ENCODE assay signal across 14 mouse cellular contexts in genomic region chr5:121827876-121828275, GRCm38 (mm10). TPM values are rescaled to one million over a fixed set of nuclear protein-coding genes. Genes with fewer than 3 reads are reported as not detected.
DNase-seq lines count a peak whose midpoint lies in the region; ATAC-seq lines count a peak whose summit lies in the region.
"Had no signal": no experiment of that assay in that cellular context is flagged by ENCODE, and none has a peak within 500 bp of the region (broad histone marks: within the 10 kb centered on the region; RNA-seq: fewer than 3 reads in every experiment).

No protein-coding gene starts in this region.

- H3K27me3 ChIP-seq in forebrain, embryonic 13.5 days = peaks cover 31% of the 10 kb centered on the region
- H3K27me3 ChIP-seq in hindbrain, embryonic 16.5 days (replicated peaks; ENCODE audit: control insufficient read depth, insufficient read depth, low read length) = no peaks in the 10 kb centered on the region
- peaks cover 30% of the 10 kb centered on the region for H3K27me3 ChIP-seq in neural tube, embryonic 13.5 days
- H3K27me3 ChIP-seq: CH12.LX; heart, embryonic 12.5 days; stomach, embryonic 15.5 days had no signal

- 0 out of 2 replicates have a peak overlapping the region, but pooled peaks have one; percentile 36 for H3K27ac ChIP-seq in forebrain, embryonic 13.5 days
- peak overlapping the region; percentile 24; the same call in 1 of the 2 replicates for H3K27ac ChIP-seq in hindbrain, embryonic 16.5 days (ENCODE audit: low read depth, low read length)
- no peak overlapping the region for H3K27ac ChIP-seq in neural tube, embryonic 13.5 days (replicated peaks)
- H3K27ac ChIP-seq: liver, embryonic 14.5 days; macrophage; stomach, embryonic 15.5 days had no signal

- H3K9me3 ChIP-seq in forebrain, embryonic 13.5 days (replicated peaks) = no peaks in the 10 kb centered on the region
- no peaks in the 10 kb centered on the region for H3K9me3 ChIP-seq in hindbrain, embryonic 16.5 days (ENCODE audit: control insufficient read depth, low read length)
- H3K9me3 ChIP-seq in neural tube, embryonic 13.5 days = no peaks in the 10 kb centered on the region
- H3K9me3 ChIP-seq: heart, embryonic 12.5 days; stomach, embryonic 15.5 days had no signal

- peaks cover 17% of the 10 kb centered on the region for H3K4me1 ChIP-seq in forebrain, embryonic 13.5 days
- H3K4me1 ChIP-seq in hindbrain, embryonic 16.5 days (ENCODE audit: control insufficient read depth, insufficient read depth, low read depth, low read length) = peaks cover 14% of the 10 kb centered on the region
- peaks cover 41% of the 10 kb centered on the region for H3K4me1 ChIP-seq in neural tube, embryonic 13.5 days (replicated peaks)

- no peak for ATAC-seq in forebrain, embryonic 13.5 days
- ATAC-seq in hindbrain, embryonic 16.5 days = no peak
- ATAC-seq in neural tube, embryonic 13.5 days (ENCODE audit: low read depth) = no peak
- ATAC-seq in monocyte, adult 5-6 weeks (replicated peaks; ENCODE audit: insufficient number of reproducible peaks, low FRiP score, low TSS enrichment, poor library complexity, severe bottlenecking) = no peak

- H3K36me3 ChIP-seq in forebrain, embryonic 13.5 days (ENCODE audit: poor library complexity, severe bottlenecking) = no peaks in the 10 kb centered on the region; the same call in 1 of the 2 replicates
- H3K36me3 ChIP-seq in hindbrain, embryonic 16.5 days (ENCODE audit: control insufficient read depth, insufficient read depth, low read length) = no peaks in the 10 kb centered on the region
- 0 out of 2 replicates have a peak, but pooled peaks cover 3% of the 10 kb centered on the region for H3K36me3 ChIP-seq in neural tube, embryonic 13.5 days

- WGBS in forebrain, embryonic 13.5 days = 76% methylated on average over 4 of the region's 4 CpGs
- WGBS in hindbrain, embryonic 16.5 days = 67% methylated on average over 4 of the region's 4 CpGs
- WGBS in neural tube, embryonic 13.5 days = 72% methylated on average over 4 of the region's 4 CpGs

- DNase-seq in kidney, postnatal 10 days = peak; percentile 9
- no peak for DNase-seq in kidney, adult 18-20 months
- no peak for DNase-seq in left cerebral cortex, adult 9 months (ENCODE audit: low spot score in 2 of 2)
- DNase-seq: adrenal gland, postnatal 25 days; thymus, postnatal 4 days had no signal

- H3K9ac ChIP-seq in forebrain, embryonic 13.5 days = no peak overlapping the region
- H3K9ac ChIP-seq in hindbrain, embryonic 16.5 days (ENCODE audit: low read depth, low read length) = no peak overlapping the region
- H3K9ac ChIP-seq in neural tube, embryonic 13.5 days = no peak overlapping the region
- H3K9ac ChIP-seq: liver, embryonic 14.5 days; stomach, embryonic 15.5 days had no signal

- H3K4me3 ChIP-seq in forebrain, embryonic 13.5 days = peak overlapping the region; percentile 46; the same call in 1 of the 2 replicates
- no peak overlapping the region; the same call in 1 of the 2 replicates for H3K4me3 ChIP-seq in hindbrain, embryonic 16.5 days (ENCODE audit: low read length)
- H3K4me3 ChIP-seq in neural tube, embryonic 13.5 days = no peak overlapping the region

- H3K4me2 ChIP-seq in forebrain, embryonic 13.5 days = peak overlapping the region; percentile 89
- H3K4me2 ChIP-seq in hindbrain, embryonic 16.5 days (ENCODE audit: low read length) = peak overlapping the region; percentile 91; the same call in 1 of the 2 replicates
- peak overlapping the region; percentile 83 for H3K4me2 ChIP-seq in neural tube, embryonic 13.5 days

RNA-seq across cellular contexts. Expression of gene Sh2b3, which starts 9.6 kb away (rescaled TPM):
- 4.7 and 4.8 TPM in 2 replicates for polyA plus RNA-seq in forebrain, embryonic 13.5 days (2015; fragmentation: Nextera tagmentation; extraction: Ambion mirVana)
- 5.2 and 6.9 TPM in 2 replicates for polyA plus RNA-seq in hindbrain, embryonic 16.5 days (2015; fragmentation: Nextera tagmentation; extraction: Ambion mirVana)
- polyA plus RNA-seq in neural tube, embryonic 13.5 days (2015; fragmentation: Nextera tagmentation; extraction: Ambion mirVana) = 6.9 and 7.7 TPM in 2 replicates
- total RNA-seq in monocyte, adult 5-6 weeks (2017) = 37.3 to 51.6 TPM (median 46.2 TPM) in 3 replicates

RNA-seq across cellular contexts. Expression of gene Pheta1, which starts 20.9 kb away (rescaled TPM):
- polyA plus RNA-seq in forebrain, embryonic 13.5 days (2015; fragmentation: Nextera tagmentation; extraction: Ambion mirVana) = 46.8 and 50.7 TPM in 2 replicates
- 34.1 and 39.5 TPM in 2 replicates for polyA plus RNA-seq in hindbrain, embryonic 16.5 days (2015; fragmentation: Nextera tagmentation; extraction: Ambion mirVana)
- polyA plus RNA-seq in neural tube, embryonic 13.5 days (2015; fragmentation: Nextera tagmentation; extraction: Ambion mirVana) = 41.1 and 41.5 TPM in 2 replicates
- total RNA-seq in monocyte, adult 5-6 weeks (2017) = 1.6 to 2.0 TPM (median 1.6 TPM) in 3 replicates
